Mouse (Mus musculus) lung, embryonic 16.5 days (tissue): ENCODE results near the gene Iqgap1. TPM values are rescaled to one million over a fixed set of nuclear protein-coding genes. Genes with fewer than 3 reads are reported as not detected.
A peak's percentile ranks its signal among the peaks of the same experiment; 100 is the strongest.

Source experiments
- ATAC-seq: fragments of 200-750 bp; cut with Nextera tagmentation; 2 replicates; pipeline ENCODE4 v1.8.0; 2017; ENCODE audit warnings: low read depth, mild to moderate bottlenecking, moderate library complexity
- H3K27ac ChIP-seq: fragments of 300-500 bp; sonication (generic); 2 replicates; pipeline ENCODE4 v1.5.1; 2014; ENCODE audit warnings: mild to moderate bottlenecking, control low read depth, low read length
- H3K27me3 ChIP-seq: fragments of 300-500 bp; sonication (generic); 2 replicates; pipeline ENCODE4 v1.6.1; 2014; ENCODE audit warnings: low read depth, low read length, mixed read lengths; ENCODE audit not compliant: control insufficient read depth, insufficient read depth
- H3K36me3 ChIP-seq: fragments of 300-500 bp; sonication (generic); 2 replicates; pipeline ENCODE4 v1.6.1; 2014; ENCODE audit warnings: low read length; ENCODE audit not compliant: control insufficient read depth, insufficient read depth
- H3K4me1 ChIP-seq: fragments of 300-500 bp; sonication (generic); replicated peaks from 2 replicates; pipeline ENCODE4 v1.6.1; 2014; ENCODE audit warnings: low read length, mixed read lengths; ENCODE audit not compliant: control insufficient read depth, insufficient read depth
- H3K4me2 ChIP-seq: fragments of 300-500 bp; sonication (generic); 2 replicates; pipeline ENCODE4 v1.6.1; 2014; ENCODE audit warnings: low read depth, low read length, control low read depth
- H3K4me3 ChIP-seq: fragments of 300-500 bp; sonication (generic); 2 replicates; pipeline ENCODE4 v1.5.1; 2014; ENCODE audit warnings: mild to moderate bottlenecking, low read length, control low read depth
- H3K9ac ChIP-seq: fragments of 300-500 bp; sonication (generic); 2 replicates; pipeline ENCODE4 v1.6.1; 2014; ENCODE audit warnings: low read length, control low read depth
- H3K9me3 ChIP-seq: fragments of 300-500 bp; sonication (generic); 2 replicates; pipeline ENCODE4 v1.6.1; 2016; ENCODE audit warnings: low read length; ENCODE audit not compliant: control insufficient read depth
- WGBS: fragments of 180-500 bp; shearing (Covaris S2); extraction: QIAGEN DNeasy Blood & Tissue Kit; methylation state at CpG from one replicate; pipeline ENCODE4 v1.1.7; 2014; 5-methylcytosine and 5-hydroxymethylcytosine counted together
- polyA plus RNA-seq: library from polyadenylated mRNA; unstranded; fragments of >200 nt; fragmentation: Nextera tagmentation; extraction: Ambion mirVana; gene quantifications from 2 replicates; pipeline ENCODE4 v1.2.1, GENCODE M21; 2015

The Iqgap1 gene
- polyA plus RNA-seq, 1 experiment from 2014 or later: 136 TPM

- H3K9ac ChIP-seq: peak overlapping the region; percentile 21; the same call in 1 of the 2 replicates
- H3K27ac ChIP-seq: peak overlapping the region; percentile 81
- peaks cover 29% of the 10 kb centered on the region for H3K4me1 ChIP-seq
- H3K4me2 ChIP-seq: peak overlapping the region; percentile 33; the same call in 1 of the 2 replicates
- no peaks in the 10 kb centered on the region for H3K27me3 ChIP-seq
- no peaks in the 10 kb centered on the region for H3K9me3 ChIP-seq
- H3K36me3 ChIP-seq: no peaks in the 10 kb centered on the region
- 24% methylated on average over 10 of the region's 10 CpGs for WGBS
- no peak overlapping the region for H3K4me3 ChIP-seq
- peak; percentile 90 for ATAC-seq
Measured at GRCm38 (mm10) chr7:80666198-80666915, 159.4 kb downstream of the Iqgap1 start.

Other genes starting within 250 kb of the Iqgap1 start
- 18.6 and 20.8 TPM in 2 replicates for gene Crtc3, start 137.1 kb downstream of the Iqgap1 start, polyA plus RNA-seq
- 1.9 and 2.3 TPM in 2 replicates for gene Zscan2, start 34.9 kb upstream of the Iqgap1 start, polyA plus RNA-seq
- gene Wdr73, start 75.3 kb upstream of the Iqgap1 start, polyA plus RNA-seq: 32.2 and 35.5 TPM in 2 replicates
- 9.7 and 9.9 TPM in 2 replicates for gene Nmb, start 79.1 kb upstream of the Iqgap1 start, polyA plus RNA-seq
- 195 and 215 TPM in 2 replicates for gene Sec11a, start 121.8 kb upstream of the Iqgap1 start, polyA plus RNA-seq
- 13.5 and 15.3 TPM in 2 replicates for gene Zfp592, start 167.7 kb upstream of the Iqgap1 start, polyA plus RNA-seq
- 0.97 TPM in 2 replicates for gene Alpk3, start 231.6 kb upstream of the Iqgap1 start, polyA plus RNA-seq